Mouse (Mus musculus) T-cell, adult 2 months (primary cell): ENCODE measurements around the gene Pbxip1.

Experiments
- DNase-seq: peaks from one replicate; pipeline ENCODE4 v3.0.0; 2022; ENCODE audit warnings: low spot score

Gene Pbxip1

GRCm38 (mm10) chr3:89436176-89437113, at the start of gene Pbxip1:
TSS of gene Pbxip1 (plus strand) at chr3:89436706.
- peak; percentile 57 for DNase-seq

GRCm38 (mm10) chr3:89387632-89388031, 48.9 kb upstream of the Pbxip1 start:
- no peak for DNase-seq

DNA sequence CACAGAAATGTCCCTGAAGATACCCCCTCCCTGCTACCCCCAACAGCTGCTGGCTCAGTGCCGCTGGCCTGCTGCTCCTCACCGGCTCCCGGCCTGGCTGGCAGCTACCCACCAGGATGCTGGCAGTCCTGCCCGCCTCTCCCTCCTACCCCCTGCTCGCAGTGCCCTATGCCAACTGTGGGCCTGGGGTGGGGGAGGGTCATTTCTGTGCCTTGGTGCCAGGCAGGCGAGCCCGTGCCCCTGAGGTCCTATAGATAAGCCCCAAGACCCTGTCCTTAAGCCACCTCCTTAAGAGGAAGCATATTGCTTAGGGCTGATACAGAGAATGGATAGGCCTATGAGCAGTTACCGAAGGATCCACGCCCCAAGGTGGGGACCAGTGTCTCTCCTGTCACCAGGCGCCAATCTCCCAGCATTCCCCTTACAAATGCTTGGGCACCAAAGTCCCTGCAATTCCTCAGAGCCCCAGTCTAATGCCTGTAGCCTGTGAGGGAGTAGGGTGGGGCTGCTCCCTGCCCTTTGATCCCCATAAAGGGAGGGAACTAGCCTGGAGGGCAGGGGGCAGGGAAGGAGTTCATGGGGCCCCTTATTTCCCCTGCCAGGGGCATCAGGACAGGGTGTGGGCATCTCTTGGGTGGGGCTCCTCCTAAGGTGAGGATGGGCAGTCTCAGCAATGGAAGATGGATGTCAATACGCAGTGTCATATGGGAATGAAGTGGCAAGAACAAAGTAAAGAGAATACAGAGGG, 48.2 kb upstream of the Pbxip1 start:
- no peak for DNase-seq

DNA sequence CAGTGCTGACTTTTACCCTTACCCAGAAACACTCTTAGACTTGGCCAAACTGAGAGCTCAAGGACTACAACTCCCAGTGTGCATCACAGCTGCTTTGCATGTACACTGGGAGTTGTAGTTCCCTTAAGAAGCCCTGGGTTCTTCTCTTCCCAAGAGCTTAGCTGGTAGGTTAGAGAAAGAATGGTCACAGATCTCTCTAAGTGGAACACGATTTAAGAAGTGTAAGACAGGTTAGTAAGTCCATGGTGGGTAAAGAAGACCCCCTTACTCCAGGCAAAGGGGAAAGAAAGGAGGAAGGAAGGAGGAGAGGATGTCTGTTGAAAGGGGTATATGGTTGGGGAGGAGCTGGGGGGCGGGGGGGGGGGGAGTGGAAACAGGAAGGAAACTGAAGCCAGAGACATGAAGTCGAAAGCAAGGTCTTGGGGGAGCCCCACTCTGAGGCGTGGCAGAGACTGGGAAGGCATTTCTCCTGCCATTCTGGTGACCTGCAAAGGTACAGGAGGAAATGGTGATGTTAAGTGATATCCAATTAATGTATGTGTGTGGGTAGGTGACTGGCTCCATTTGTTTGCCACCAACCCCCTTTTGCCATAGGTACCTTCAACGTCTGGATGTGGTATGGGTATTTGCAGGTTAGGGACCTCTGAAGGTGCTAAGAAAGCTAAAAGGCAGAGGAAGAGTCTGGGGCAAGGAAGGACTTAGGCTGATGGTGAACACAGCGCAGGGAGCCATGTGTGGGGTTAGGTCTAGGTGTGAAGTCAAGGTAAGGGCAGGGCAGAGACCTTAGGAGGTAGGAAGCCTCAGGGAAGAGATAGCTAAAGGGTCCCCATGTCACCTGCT, 47.4 kb upstream of the Pbxip1 start:
- peak; percentile 60 for DNase-seq

- DNase-seq: no peak
These were observed 46.4 kb upstream of the Pbxip1 start for GRCm38 (mm10) chr3:89390111-89390515.

DNA sequence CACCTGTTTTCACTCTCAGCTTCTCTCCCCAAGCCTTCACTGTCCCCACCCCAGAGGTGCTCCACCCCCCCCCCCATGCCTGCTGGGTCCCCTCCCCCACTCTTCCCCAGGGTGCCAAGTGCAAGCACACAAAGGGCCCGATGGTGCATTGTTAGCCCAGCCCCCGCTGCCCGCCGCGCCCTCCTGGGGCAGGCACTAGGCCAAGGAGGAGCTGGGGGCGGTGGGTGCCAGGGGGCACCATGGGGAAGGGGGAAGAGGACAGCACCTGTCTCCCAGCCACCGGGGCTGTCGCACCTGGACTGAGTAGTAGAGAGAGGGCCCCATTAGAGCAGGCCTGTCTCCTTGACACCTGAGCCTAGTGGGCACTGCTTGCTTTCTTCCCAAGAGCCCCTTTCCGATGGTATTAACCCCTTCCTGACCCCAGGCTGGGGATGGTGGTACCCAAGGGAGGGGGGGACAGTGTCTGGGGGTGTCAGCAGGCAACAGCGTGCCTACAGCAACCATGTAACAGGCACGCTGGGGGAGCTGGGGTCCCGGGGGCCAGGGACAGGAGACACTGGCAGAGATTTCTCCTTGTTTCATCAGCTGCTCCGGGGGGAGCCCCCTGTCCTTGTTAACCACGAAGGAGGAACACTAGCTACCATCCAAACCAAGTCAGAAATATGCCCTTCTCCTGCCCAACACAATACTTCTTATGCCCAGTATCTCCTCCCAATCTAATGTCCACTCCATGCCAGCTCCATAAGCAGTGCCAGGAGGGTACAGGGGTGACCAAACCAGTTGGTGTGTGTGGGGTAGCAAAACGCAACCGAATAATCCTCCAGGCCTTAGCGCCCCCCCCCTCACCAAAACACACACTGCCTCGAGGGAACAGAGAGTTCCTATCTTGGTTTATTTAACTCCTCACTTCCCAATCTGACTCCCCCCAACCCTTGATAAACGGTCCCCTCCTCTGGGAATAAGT, 45.5 kb upstream of the Pbxip1 start:
- DNase-seq: no peak

- DNase-seq: no peak
These were observed 44.6 kb upstream of the Pbxip1 start for GRCm38 (mm10) chr3:89391663-89392511.

GRCm38 (mm10) chr3:89392871-89393311, 43.6 kb upstream of the Pbxip1 start:
- no peak for DNase-seq

DNA sequence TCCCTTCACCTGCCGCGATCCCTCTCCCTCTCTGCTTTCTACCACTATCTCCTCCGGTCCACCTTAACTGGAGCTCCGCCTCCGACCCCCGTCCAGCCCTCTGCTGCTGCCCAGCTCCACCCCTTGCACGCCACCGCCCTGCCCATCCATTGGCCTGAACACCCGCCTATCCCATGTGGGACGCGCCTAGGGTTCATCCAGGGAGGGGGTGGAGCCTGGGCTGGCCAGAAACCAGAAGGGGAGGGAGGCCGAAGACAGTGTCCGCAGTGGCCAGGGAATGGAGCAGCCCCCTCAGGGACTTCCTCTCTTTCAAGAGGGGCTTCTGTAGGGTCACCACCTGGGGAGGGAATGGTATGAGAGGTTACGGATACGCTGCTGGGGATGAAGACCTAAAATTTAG, 42.9 kb upstream of the Pbxip1 start:
- DNase-seq: peak; percentile 86

GRCm38 (mm10) chr3:89394006-89394893, 42.3 kb upstream of the Pbxip1 start, which contains the start of gene Zbtb7b:
TSS of gene Zbtb7b (minus strand) at chr3:89394776.
- peak; percentile 45 for DNase-seq

DNA sequence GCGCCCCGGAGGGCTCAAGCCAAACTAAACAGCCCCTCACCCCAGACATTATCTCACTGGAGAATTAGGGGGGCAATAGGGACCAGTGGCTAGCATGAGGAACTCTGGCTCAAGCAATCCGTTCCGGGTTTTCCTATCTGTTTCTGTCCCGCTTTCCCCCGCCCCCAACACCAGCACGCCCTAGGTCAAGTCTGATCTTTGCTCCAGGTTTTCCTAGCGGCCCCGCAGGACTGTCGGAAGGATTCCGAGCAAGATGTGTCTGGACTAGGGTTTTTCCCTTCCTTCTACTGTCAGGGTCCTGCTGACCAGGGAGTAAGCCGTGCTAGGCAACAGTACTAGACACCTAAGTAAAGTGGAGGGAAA, 41.6 kb upstream of the Pbxip1 start:
- DNase-seq: no peak

GRCm38 (mm10) chr3:89395419-89395805, 41.1 kb upstream of the Pbxip1 start:
- no peak for DNase-seq

DNA sequence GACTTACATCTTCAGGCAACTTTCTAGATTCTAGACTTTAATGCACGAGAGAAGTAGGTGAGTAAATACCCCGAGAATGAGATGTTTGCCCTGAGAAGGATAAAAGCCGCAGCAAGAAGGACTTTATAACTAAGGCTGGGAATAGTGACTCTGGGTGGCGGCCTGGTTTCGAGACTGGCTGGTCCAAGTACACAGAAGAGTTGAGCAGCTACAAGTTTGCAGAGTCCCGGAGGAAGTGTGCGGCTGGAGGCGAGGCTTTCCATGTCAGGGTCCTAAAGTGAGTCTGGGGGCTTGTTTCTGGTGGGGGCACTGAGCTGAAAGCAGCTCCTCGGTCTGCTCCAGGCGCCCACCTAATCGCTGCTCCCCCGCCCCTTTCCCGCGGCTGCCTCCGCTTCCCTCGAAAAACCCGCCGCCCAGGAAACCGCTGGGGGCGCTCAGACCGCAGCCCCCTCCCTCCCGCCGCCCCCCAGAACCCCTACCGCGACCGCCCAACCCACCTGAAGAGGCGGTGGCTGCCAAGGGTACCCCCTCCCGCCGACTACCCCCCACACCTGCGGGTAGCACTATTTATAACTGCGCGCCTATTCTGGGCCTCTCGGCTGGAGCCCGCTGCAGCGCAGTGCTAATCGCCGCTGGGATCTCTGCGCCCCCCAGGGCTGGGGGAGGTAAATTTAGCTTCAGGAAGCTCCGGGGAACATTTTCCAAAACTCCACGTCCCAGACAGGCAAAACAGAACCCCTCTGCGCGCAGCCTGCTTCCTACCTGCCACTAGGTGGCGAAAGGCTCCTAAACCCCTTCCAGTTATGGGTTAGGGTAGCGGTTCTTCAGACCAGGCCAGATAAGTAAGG, 40.5 kb upstream of the Pbxip1 start:
- DNase-seq: peak; percentile 48

DNA sequence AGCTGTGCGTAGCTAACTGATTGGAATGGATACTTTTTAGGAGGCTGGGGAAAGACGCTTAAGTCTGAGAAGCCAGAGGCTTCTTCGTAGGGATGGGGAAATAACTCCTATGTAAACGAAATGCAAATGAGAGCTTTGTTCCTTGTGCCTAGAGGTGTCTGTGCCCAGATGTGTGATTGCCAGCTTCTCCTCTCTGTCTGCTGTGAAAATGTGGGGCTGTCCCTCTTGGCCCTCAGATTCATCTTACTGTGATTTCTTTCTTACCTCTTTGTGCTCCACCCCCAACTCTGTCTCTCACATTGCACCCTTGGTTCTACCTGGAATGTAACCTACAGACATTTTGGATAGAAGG, 39.9 kb upstream of the Pbxip1 start:
- DNase-seq: no peak

GRCm38 (mm10) chr3:89401329-89401728, 35.2 kb upstream of the Pbxip1 start:
- DNase-seq: no peak

DNA sequence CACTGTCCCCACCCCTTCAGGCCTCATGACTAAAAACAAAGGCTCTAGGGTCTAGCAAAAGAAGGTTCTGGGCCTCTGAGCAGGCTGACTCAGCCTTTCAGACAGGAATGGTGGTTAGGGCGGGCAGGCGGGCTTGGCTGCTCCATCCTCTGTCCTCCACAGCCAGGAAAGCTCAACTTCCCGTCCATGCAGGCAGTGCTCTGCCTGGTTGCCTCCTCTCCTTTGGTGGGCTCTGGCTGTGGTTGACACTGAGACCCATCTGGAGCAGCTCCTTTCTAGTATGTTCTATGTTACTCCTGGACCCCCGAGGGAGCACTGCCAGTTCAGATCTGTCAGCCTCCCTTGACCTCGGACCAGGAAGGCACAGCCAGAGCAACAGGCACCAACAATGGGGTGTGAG, 33.8 kb upstream of the Pbxip1 start, which contains the start of gene Lenep:
Lenep (minus strand) TSS at position 101 of the 400 bp plus-strand sequence.
- DNase-seq: no peak

GRCm38 (mm10) chr3:89406887-89407286, 29.6 kb upstream of the Pbxip1 start:
- no peak for DNase-seq

- no peak for DNase-seq
These were observed 28.1 kb upstream of the Pbxip1 start for GRCm38 (mm10) chr3:89408448-89408847.
